Mouse (Mus musculus) heart, embryonic 11.5 days (tissue): Measurements from ENCODE around the gene Trmt1l. TPM values are rescaled to one million over a fixed set of nuclear protein-coding genes. Genes with fewer than 3 reads are reported as not detected.
A peak's percentile ranks its signal among the peaks of the same experiment; 100 is the strongest.

ENCODE experiments used
- ATAC-seq: fragments of 200-750 bp; cut with Nextera tagmentation; replicated peaks from 2 replicates; pipeline ENCODE4 v1.8.0; 2017; ENCODE audit warnings: moderate library complexity; ENCODE audit not compliant: insufficient number of reproducible peaks, low FRiP score, low TSS enrichment
- H3K27ac ChIP-seq: fragments of 300-500 bp; sonication (generic); 2 replicates; pipeline ENCODE4 v1.5.1; 2014; ENCODE audit warnings: mild to moderate bottlenecking, low read depth, low read length
- H3K27me3 ChIP-seq: fragments of 300-500 bp; sonication (generic); 2 replicates; pipeline ENCODE4 v1.6.1; 2014; ENCODE audit warnings: mild to moderate bottlenecking, low read length, mixed read lengths; ENCODE audit not compliant: control insufficient read depth, insufficient read depth
- H3K36me3 ChIP-seq: fragments of 300-500 bp; sonication (generic); 2 replicates; pipeline ENCODE4 v1.6.1; 2014; ENCODE audit warnings: mild to moderate bottlenecking, low read length, moderate library complexity, mixed read lengths; ENCODE audit not compliant: control insufficient read depth, insufficient read depth
- H3K4me1 ChIP-seq: fragments of 300-500 bp; sonication (generic); 2 replicates; pipeline ENCODE4 v1.6.1; 2014; ENCODE audit warnings: low read length; ENCODE audit not compliant: control insufficient read depth, insufficient read depth
- H3K4me2 ChIP-seq: fragments of 300-500 bp; sonication (generic); 2 replicates; pipeline ENCODE4 v1.6.1; 2014; ENCODE audit warnings: mild to moderate bottlenecking, moderate library complexity
- H3K4me3 ChIP-seq: fragments of 300-500 bp; sonication (generic); 2 replicates; pipeline ENCODE4 v1.5.1; 2014; ENCODE audit warnings: low read depth, low read length
- H3K9ac ChIP-seq: fragments of 300-500 bp; sonication (generic); 2 replicates; pipeline ENCODE4 v1.6.1; 2014; ENCODE audit warnings: mild to moderate bottlenecking, low read depth, low read length, moderate library complexity
- H3K9me3 ChIP-seq: fragments of 300-500 bp; sonication (generic); replicated peaks from 2 replicates; pipeline ENCODE4 v1.6.1; 2016; ENCODE audit warnings: low read length; ENCODE audit not compliant: control insufficient read depth
- WGBS: fragments of 180-500 bp; shearing (Covaris S2); extraction: QIAGEN DNeasy Blood & Tissue Kit; methylation state at CpG from one replicate; pipeline ENCODE4 v1.1.7; 2014; ENCODE audit not compliant: insufficient replicate concordance; 5-methylcytosine and 5-hydroxymethylcytosine counted together
- microRNA-seq: library from miRNA; unstranded; fragments of <30 nt; microRNA quantifications from one replicate; pipeline ENCODE4, GENCODE M21; 2016; ENCODE audit warnings: borderline number of aligned reads
- polyA plus RNA-seq: library from polyadenylated mRNA; unstranded; fragments of >200 nt; fragmentation: Nextera tagmentation; extraction: Ambion mirVana; gene quantifications from 2 replicates; pipeline ENCODE4 v1.2.1, GENCODE M21; 2014

Trmt1l gene
- polyA plus RNA-seq, 1 experiment from 2014 or later: 45.7 TPM

DNA sequence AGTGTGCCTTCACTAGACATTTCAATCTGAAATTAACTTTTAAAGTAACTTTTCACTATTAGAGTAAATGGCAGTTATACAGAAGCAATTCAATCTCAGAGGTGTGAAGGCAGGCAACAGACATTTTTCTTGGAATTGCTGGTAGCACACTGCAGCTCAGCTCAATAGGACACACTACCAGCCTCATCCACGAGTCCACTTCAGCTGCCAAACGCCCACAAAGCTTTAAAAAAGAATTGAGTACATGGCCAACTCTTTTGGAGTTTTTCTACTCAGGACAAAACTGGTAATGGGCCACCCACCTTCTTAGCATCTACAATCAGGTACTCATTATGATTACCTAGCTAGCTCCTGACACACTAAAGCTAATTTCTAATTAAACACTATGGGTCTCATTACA lies 69.6 kb downstream of the Trmt1l start:
- H3K9ac ChIP-seq: no peak overlapping the region
- 72% methylated on average over 2 of the region's 2 CpGs for WGBS
- no peak for ATAC-seq
- H3K27ac ChIP-seq: no peak overlapping the region
- H3K9me3 ChIP-seq: no peaks in the 10 kb centered on the region
- H3K4me2 ChIP-seq: no peak overlapping the region
- no peaks in the 10 kb centered on the region for H3K27me3 ChIP-seq
- H3K36me3 ChIP-seq: no peaks in the 10 kb centered on the region
- H3K4me1 ChIP-seq: peaks cover 15% of the 10 kb centered on the region
- no peak overlapping the region for H3K4me3 ChIP-seq

DNA sequence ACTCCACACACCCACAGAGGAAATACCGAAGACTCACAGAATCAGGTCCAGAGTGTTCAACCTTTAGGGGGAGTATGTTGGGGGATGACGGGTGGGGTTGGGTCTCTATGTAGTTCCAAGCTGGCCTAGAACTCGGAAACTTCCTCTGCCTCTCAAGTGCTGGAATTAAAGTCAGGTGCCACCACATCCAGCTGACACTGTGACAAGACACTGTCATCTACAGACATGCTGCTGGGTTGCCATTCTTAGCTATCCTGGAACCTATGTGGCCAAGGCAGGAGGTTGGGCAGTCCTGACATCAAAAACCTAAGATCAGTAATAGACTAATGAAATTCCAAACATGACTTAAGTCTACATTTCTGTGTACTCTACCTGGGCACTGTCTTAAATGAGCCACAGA lies 70.0 kb downstream of the Trmt1l start:
- H3K9ac ChIP-seq: no peak overlapping the region
- H3K4me2 ChIP-seq: no peak overlapping the region
- no peak overlapping the region for H3K27ac ChIP-seq
- no peak for ATAC-seq
- H3K9me3 ChIP-seq: no peaks in the 10 kb centered on the region
- 72% methylated on average over 3 of the region's 3 CpGs for WGBS
- no peaks in the 10 kb centered on the region for H3K36me3 ChIP-seq
- H3K4me3 ChIP-seq: no peak overlapping the region
- peaks cover 15% of the 10 kb centered on the region for H3K4me1 ChIP-seq
- no peaks in the 10 kb centered on the region for H3K27me3 ChIP-seq

DNA sequence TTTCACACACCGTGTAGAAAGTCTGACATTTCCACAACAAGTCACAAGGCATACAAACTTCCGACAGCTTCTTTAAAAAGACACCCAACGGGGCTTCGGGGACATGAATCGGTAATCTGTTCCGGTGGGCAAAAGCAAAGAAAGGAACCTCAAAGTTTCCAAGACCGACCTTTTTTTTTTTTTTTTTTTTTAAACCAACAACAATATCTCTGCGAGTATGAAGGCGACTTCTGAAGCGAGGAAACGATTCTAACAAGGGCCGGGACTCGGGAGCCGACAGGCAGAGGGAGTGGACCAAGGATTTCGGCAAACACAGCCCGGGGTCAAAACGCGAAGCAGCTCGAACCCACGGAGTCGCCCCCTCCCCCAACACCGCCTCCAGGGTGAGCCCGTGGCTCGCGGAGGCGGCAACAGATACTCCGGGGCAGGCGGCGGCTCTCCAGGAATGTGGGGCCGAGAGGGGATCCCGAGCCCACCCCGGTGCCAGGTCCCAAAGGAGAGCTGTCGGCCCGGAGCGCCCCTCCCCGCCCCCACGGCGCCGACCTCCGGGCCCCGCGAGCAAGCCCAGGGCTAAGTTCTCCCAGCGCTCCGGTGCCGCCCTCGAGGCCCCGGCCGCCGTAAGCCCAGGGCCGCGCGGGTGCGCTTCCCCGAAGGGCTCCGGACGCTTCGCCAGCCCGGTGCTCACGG lies 71.6 kb downstream of the Trmt1l start:
- H3K27ac ChIP-seq: peak overlapping the region; percentile 95
- 1% methylated on average over 42 of the region's 59 CpGs for WGBS

GRCm38 (mm10) chr1:151500531-151501361 lies 72.4 kb downstream of the Trmt1l start, which contains the start of gene Rnf2:
Gene Rnf2 (minus strand): TSS chr1:151500955.
- under 1% methylated on average over 77 of the region's 90 CpGs for WGBS
- peaks cover 13% of the 10 kb centered on the region for H3K4me1 ChIP-seq
- H3K27ac ChIP-seq: peak within 1 kb of the TSS; percentile 95
- peak within 1 kb of the TSS; percentile 95 for H3K4me3 ChIP-seq
- H3K9ac ChIP-seq: peak within 1 kb of the TSS; percentile 99
- peak; percentile 97 for ATAC-seq
- no peaks in the 10 kb centered on the region for H3K9me3 ChIP-seq
- no peaks in the 10 kb centered on the region for H3K27me3 ChIP-seq
- H3K4me2 ChIP-seq: peak within 1 kb of the TSS; percentile 66
- no peaks in the 10 kb centered on the region for H3K36me3 ChIP-seq

More for the DNA sequence above, 71.6 kb downstream of the Trmt1l start:
- H3K27me3 ChIP-seq: no peaks in the 10 kb centered on the region
- peaks cover 15% of the 10 kb centered on the region for H3K4me1 ChIP-seq
- H3K4me3 ChIP-seq: peak overlapping the region; percentile 95
- no peaks in the 10 kb centered on the region for H3K9me3 ChIP-seq
- ATAC-seq: peak; percentile 48
- H3K36me3 ChIP-seq: no peaks in the 10 kb centered on the region
- peak overlapping the region; percentile 99 for H3K9ac ChIP-seq
- peak overlapping the region; percentile 66 for H3K4me2 ChIP-seq

Small RNA genes within 50 kb of the gene (microRNA-seq; reads per million reads assigned to microRNA genes)
- 1.9 reads per million, percentile 23 among the genes with 10 or more reads in this experiment for gene Mir7682

Other genes with a start within 250 kb of the Trmt1l start
- gene Gm47985, start 246.0 kb upstream of the Trmt1l start, polyA plus RNA-seq: 2.1 and 3.4 TPM in 2 replicates
- gene Gm8947, start 236.2 kb upstream of the Trmt1l start, polyA plus RNA-seq: 0.48 and 1.2 TPM in 2 replicates
- 0.90 and 1.4 TPM in 2 replicates for gene Gm47995, start 230.1 kb upstream of the Trmt1l start, polyA plus RNA-seq
- 0.68 and 1.1 TPM in 2 replicates for gene 3110040M04Rik, start 224.4 kb upstream of the Trmt1l start, polyA plus RNA-seq
- gene Gm47996, start 218.4 kb upstream of the Trmt1l start, polyA plus RNA-seq: 0.70 TPM in 1 of 2 replicates, not detected in the other
- gene Ivns1abp, start 84.1 kb upstream of the Trmt1l start, polyA plus RNA-seq: 228 and 296 TPM in 2 replicates
- 19.6 and 27.7 TPM in 2 replicates for gene Swt1, start 87 bp upstream of the Trmt1l start, polyA plus RNA-seq
- gene Rnf2, start 72.4 kb downstream of the Trmt1l start, polyA plus RNA-seq: 80.5 and 87.5 TPM in 2 replicates
- gene Fam129a, start 142.6 kb downstream of the Trmt1l start, polyA plus RNA-seq: 2.3 and 3.1 TPM in 2 replicates